Mouse (Mus musculus): Measurements from ENCODE around the gene Gm48551. TPM values are rescaled to one million over a fixed set of nuclear protein-coding genes. Genes with fewer than 3 reads are reported as not detected.

Gm48551 gene
- total RNA-seq (2014; rRNA removed) (0.88 and 2.7 TPM in 2 replicates), polyA plus RNA-seq (2015; fragmentation: Nextera tagmentation; extraction: Ambion mirVana) (5.8 and 10.2 TPM in 2 replicates)

DNA sequence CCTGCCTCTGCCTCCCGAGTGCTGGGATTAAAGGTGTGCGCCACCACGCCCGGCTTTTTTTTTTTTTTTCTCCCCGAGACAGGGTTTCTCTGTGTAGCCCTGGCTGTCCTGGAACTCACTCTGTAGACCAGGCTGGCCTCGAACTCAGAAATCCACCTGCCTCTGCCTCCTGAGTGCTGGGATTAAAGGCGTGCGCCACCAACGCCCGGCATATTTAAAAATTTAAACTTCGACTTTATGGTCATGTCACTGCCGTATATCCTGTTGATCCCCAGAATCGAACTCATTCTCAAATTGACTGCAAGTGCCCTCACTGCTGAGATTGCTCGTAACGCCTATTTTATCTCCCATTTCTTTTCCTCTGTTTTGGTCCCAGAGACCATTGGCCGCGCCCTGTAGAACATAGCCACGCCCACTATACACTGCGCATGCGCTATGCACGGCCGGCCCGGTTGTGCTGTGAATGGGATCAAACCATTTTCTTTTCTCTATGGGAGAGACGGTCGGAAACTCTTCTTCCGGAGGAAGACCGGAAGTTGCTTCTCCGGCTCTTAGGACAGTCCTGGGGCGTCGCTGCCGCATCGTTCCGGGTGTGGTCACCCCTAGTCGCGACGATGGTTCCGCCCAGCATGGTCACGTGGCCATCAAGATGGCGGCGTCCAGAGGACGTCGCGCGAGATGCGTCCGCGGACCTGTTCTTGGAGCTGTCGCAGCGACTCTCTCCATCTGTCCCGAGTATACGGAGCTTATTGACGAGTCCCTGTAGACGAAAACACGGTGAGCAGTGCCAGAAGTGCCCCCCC lies at the start of gene Gm48551, which contains the start of gene Dohh:
TSS of gene Gm48551 (plus strand) at position 665 of the 803 bp plus-strand sequence.
TSS of gene Dohh (plus strand) at position 627 of the 803 bp plus-strand sequence.
- Histone ChIP-seq H3K27ac (ENCODE audit: low read depth, low read length) (peak within 1 kb of the TSS; percentile 91), H3K9ac (replicated peaks; ENCODE audit: low read length, poor library complexity, severe bottlenecking) (peak within 1 kb of the TSS; percentile 93), H3K27me3 (ENCODE audit: insufficient read depth, low read length) (no peaks in the 10 kb centered on the region), H3K4me2 (ENCODE audit: low read depth, low read length, poor library complexity, severe bottlenecking) (peak within 1 kb of the TSS; percentile 83), H3K9me3 (ENCODE audit: low read length) (no peaks in the 10 kb centered on the region), H3K4me3 (ENCODE audit: low read depth, low read length) (peak within 1 kb of the TSS; percentile 86), H3K36me3 (ENCODE audit: insufficient read depth, low read length) (peaks cover 28% of the 10 kb centered on the region), H3K4me1 (ENCODE audit: insufficient read depth, low read length) (peaks cover 10% of the 10 kb centered on the region)
- WGBS, result 4% methylated on average over 51 of the region's 54 CpGs
- DNase-seq (ENCODE audit: low spot score) (peak; percentile 100), ATAC-seq (ENCODE audit: low FRiP score) (peak; percentile 93)
- TF ChIP-seq CTCF (IDR thresholded peaks at IDR 0.05), result peak; percentile 21

DNA sequence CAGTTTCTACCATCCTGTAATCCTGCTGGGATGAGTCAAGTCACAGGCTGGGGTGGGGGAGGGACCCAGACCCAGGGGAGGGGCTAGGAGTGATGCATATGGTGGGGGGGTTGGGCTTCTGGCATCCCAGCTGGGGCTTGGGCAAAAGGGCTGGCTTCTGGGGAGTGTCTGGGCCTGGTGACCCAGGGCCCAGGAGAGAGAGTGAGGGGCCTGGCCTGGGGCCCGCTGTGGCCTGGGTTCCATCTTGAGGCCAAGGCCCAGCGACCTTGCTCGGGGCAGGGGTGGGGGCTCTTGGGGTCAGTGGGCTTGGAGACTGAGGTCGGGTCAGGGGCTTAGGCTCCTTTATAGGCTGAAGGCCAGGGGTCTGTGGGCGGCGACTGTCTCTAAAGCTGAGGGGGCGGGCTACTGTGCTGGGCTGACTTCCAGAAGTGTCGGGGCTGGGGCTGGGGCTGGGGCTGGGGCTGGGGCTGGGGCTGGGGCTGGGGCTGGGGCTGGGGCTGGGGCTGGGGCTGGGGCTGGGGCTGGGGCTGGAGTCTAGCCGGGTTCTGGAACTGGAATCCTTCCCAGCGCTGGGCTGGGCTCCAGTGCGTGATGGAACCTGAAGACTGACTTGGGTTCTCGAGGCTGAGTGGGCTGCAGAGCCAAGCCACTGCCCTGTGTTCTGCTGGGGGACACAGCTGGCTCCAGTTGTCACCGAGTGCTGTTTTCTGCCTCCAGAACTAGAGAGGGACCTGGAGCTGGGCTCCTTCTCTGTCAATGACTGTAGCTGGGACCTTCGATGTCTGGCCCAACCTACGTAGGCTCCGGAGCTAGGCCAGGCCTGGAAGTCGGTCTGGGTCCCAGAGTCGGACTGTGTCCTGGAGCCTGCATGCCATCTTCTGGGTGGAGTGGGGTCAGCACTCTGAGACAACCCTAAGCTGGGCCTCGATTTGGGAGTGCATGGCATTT lies 48.6 kb upstream of the Gm48551 start:
- Histone ChIP-seq H3K9ac (replicated peaks; ENCODE audit: low read length, poor library complexity, severe bottlenecking) (0 out of 2 replicates have a peak overlapping the region, but pooled peaks have one; percentile 8), H3K4me3 (ENCODE audit: low read depth, low read length) (no peak overlapping the region), H3K27ac (ENCODE audit: low read depth, low read length) (no peak overlapping the region), H3K4me2 (ENCODE audit: low read depth, low read length, poor library complexity, severe bottlenecking) (no peak overlapping the region), H3K27me3 (ENCODE audit: insufficient read depth, low read length) (peaks cover 11% of the 10 kb centered on the region), H3K9me3 (ENCODE audit: low read length) (no peaks in the 10 kb centered on the region), H3K36me3 (ENCODE audit: insufficient read depth, low read length) (no peaks in the 10 kb centered on the region), H3K4me1 (ENCODE audit: insufficient read depth, low read length) (no peaks in the 10 kb centered on the region)
- no peak for DNase-seq (ENCODE audit: low spot score)
- no peak for ATAC-seq (ENCODE audit: low FRiP score)
- 35% methylated on average over 16 of the region's 19 CpGs for WGBS
- TF ChIP-seq CTCF (IDR thresholded peaks at IDR 0.05), result no peak

DNA sequence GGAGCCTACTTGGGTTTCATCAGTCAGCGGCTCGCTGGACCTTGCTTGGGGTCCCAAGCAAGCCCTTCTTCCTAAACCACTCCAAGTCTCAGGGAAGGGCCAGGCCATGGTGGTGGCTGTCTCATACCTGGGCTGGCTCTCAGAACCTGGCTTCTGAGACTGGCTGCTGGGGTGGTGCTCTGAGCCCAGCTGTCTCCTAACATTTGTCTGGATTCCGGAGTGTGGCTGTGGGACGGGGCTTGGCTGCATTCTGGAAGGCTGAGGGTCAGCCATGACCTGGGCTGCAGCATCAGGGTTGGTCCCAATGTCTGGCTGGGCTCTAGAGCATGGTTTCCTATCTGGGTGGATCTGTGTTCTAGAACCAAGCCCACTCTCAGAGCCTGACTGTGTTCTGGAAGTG lies 47.7 kb upstream of the Gm48551 start:
- TF ChIP-seq CTCF (IDR thresholded peaks at IDR 0.05), result no peak
- no peak for ATAC-seq (ENCODE audit: low FRiP score)

DNA sequence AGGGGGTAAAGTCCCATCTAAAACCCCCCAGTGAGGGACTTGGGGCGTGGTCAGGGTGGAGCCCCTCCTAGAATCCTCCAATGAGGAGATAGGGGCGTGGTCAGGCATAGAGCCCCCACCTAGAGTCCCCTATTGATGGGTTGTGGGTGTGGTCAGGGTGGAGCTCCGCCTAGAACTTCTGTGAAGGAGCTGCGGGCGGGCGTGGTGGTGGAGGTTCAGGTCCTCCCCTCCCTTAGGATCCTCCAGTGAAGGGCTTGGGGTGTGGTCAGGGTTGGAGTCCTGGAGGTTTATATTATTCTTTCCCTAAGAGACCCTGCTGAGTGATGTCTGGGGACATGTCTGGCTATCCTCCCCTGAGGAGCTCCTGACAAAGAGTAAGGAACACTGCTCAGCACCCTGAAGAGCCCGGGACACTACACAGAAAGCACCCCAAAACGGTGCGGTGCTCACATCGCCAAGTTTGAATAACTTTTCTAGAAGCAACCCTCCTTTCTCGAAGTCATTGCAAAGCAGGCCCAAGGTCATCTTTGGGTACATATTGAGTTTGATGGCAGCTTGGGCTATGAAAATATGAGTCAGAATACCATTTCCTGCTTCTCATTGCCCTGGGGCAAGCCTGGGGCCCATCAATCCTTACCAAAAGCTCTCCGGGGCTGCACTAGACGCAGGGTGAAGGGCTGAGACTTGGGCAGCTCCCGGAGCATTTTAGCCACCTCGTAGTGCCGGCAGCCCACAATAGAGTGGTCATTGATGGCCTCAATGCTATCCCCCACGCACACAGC lies 43.5 kb upstream of the Gm48551 start:
- Histone ChIP-seq H3K27me3 (ENCODE audit: insufficient read depth, low read length) (peaks cover 32% of the 10 kb centered on the region), H3K4me1 (ENCODE audit: insufficient read depth, low read length) (no peaks in the 10 kb centered on the region), H3K4me2 (ENCODE audit: low read depth, low read length, poor library complexity, severe bottlenecking) (no peak overlapping the region), H3K9ac (replicated peaks; ENCODE audit: low read length, poor library complexity, severe bottlenecking) (no peak overlapping the region), H3K9me3 (ENCODE audit: low read length) (no peaks in the 10 kb centered on the region), H3K36me3 (ENCODE audit: insufficient read depth, low read length) (no peaks in the 10 kb centered on the region), H3K4me3 (ENCODE audit: low read depth, low read length) (no peak overlapping the region), H3K27ac (ENCODE audit: low read depth, low read length) (no peak overlapping the region)
- DNase-seq (ENCODE audit: low spot score) (no peak), ATAC-seq (ENCODE audit: low FRiP score) (no peak)
- WGBS, result 44% methylated on average over 17 of the region's 17 CpGs
- no peak for TF ChIP-seq CTCF (IDR thresholded peaks at IDR 0.05)

More for the DNA sequence above, 47.7 kb upstream of the Gm48551 start:
- Histone ChIP-seq H3K27me3 (ENCODE audit: insufficient read depth, low read length) (peaks cover 15% of the 10 kb centered on the region), H3K4me2 (ENCODE audit: low read depth, low read length, poor library complexity, severe bottlenecking) (no peak overlapping the region), H3K9ac (replicated peaks; ENCODE audit: low read length, poor library complexity, severe bottlenecking) (no peak overlapping the region), H3K27ac (ENCODE audit: low read depth, low read length) (no peak overlapping the region), H3K36me3 (ENCODE audit: insufficient read depth, low read length) (no peaks in the 10 kb centered on the region), H3K9me3 (ENCODE audit: low read length) (no peaks in the 10 kb centered on the region), H3K4me1 (ENCODE audit: insufficient read depth, low read length) (no peaks in the 10 kb centered on the region), H3K4me3 (ENCODE audit: low read depth, low read length) (no peak overlapping the region)
- 99% methylated on average over 4 of the region's 4 CpGs for WGBS
- no peak for DNase-seq (ENCODE audit: low spot score)

DNA sequence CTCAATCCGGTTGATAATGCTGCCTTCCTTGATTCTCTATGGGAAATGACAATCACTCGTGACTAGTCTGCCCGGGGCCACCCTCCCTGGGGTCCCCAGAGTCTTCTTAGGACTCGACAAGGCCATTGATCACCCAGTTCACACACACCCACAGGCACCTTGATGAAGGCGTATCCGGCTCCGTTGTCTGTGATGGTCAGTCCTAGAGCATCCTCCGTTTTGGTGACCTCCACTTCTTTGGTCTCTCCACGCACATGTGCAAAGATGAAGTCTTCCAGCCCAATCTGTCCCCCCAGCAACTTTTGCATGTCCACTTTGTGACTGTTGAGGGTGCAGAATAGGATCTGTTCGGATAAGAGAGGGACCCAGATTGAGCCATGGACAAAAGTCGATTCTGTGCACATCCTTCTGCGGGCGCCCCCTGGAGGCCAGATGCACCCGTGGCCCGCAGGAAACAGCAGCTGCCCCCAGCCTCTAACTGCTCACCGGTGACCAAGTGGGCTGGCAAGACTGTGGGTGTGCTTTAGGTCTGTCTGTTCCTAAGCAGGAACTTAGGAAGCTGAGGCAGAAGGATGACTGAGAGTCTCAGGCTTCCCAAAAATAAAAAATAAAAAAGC lies 42.8 kb upstream of the Gm48551 start:
- WGBS, result 38% methylated on average over 16 of the region's 16 CpGs
- TF ChIP-seq CTCF (IDR thresholded peaks at IDR 0.05), result peak; percentile 74
- no peak overlapping the region for H3K4me3 ChIP-seq (ENCODE audit: low read depth, low read length)
- H3K27me3 ChIP-seq (ENCODE audit: insufficient read depth, low read length), result peaks cover 32% of the 10 kb centered on the region
- DNase-seq (ENCODE audit: low spot score) (no peak), ATAC-seq (ENCODE audit: low FRiP score) (no peak)
- no peak overlapping the region for H3K9ac ChIP-seq (replicated peaks; ENCODE audit: low read length, poor library complexity, severe bottlenecking)
- H3K4me1 ChIP-seq (ENCODE audit: insufficient read depth, low read length), result no peaks in the 10 kb centered on the region
- H3K27ac ChIP-seq (ENCODE audit: low read depth, low read length), result no peak overlapping the region
- no peaks in the 10 kb centered on the region for H3K9me3 ChIP-seq (ENCODE audit: low read length)
- no peak overlapping the region for H3K4me2 ChIP-seq (ENCODE audit: low read depth, low read length, poor library complexity, severe bottlenecking)
- no peaks in the 10 kb centered on the region for H3K36me3 ChIP-seq (ENCODE audit: insufficient read depth, low read length)

Data from midbrain, postnatal 0 days (tissue).